Mouse (Mus musculus): ENCODE measurements around the gene Polr1d.

GRCm38 (mm10) chr5:147033155-147033554, 43.7 kb upstream of the Polr1d start:
- TF ChIP-seq POLR2A (IDR thresholded peaks at IDR 0.05; ENCODE audit: borderline replicate concordance, insufficient read depth, low read length) = no peak
- no peak for TF ChIP-seq CTCF (IDR thresholded peaks at IDR 0.05; ENCODE audit: borderline replicate concordance, insufficient read depth, low read depth, low read length)
